Mouse (Mus musculus): Measurements from ENCODE around the gene Srpk1.

- TF ChIP-seq CTCF (IDR thresholded peaks at IDR 0.05; ENCODE audit: low read depth) (no peak), EP300 (IDR thresholded peaks at IDR 0.05; ENCODE audit: low read depth) (no peak)
Observed at GRCm38 (mm10) chr17:28548550-28548949, 74.0 kb downstream of the Srpk1 start.
